Mouse (Mus musculus) hindbrain, postnatal 0 days (tissue): ENCODE measurements at regions not wholly inside any gene's neighbourhood (a gene's known extent, or its start where the extent isn't known, plus 50 kb on each side); places are given as distances from the start of the nearest gene placed in this dataset.

ENCODE experiments used
- ATAC-seq: fragments of 200-750 bp; cut with Nextera tagmentation; 2 replicates; pipeline ENCODE4 v1.8.0; 2017; ENCODE audit warnings: mild to moderate bottlenecking, moderate TSS enrichment, moderate library complexity
- DNase-seq: peaks from one replicate; pipeline ENCODE4 v3.0.0-alpha.2; 2015; ENCODE audit warnings: low spot score
- H3K27ac ChIP-seq: fragments of 300-500 bp; sonication (generic); 2 replicates; pipeline ENCODE4 v1.5.1; 2014; ENCODE audit warnings: mild to moderate bottlenecking
- H3K27me3 ChIP-seq: fragments of 300-500 bp; sonication (generic); 2 replicates; pipeline ENCODE4 v1.6.1; 2014; ENCODE audit warnings: low read length, mixed read lengths; ENCODE audit not compliant: insufficient read depth
- H3K36me3 ChIP-seq: fragments of 300-500 bp; sonication (generic); 2 replicates; pipeline ENCODE4 v1.6.1; 2014; ENCODE audit warnings: low read length, mixed read lengths; ENCODE audit not compliant: insufficient read depth
- H3K4me1 ChIP-seq: fragments of 300-500 bp; sonication (generic); 2 replicates; pipeline ENCODE4 v1.6.1; 2014; ENCODE audit warnings: antibody characterized with exemption, low read length, mixed read lengths; ENCODE audit not compliant: insufficient read depth
- H3K4me2 ChIP-seq: fragments of 300-500 bp; sonication (generic); 2 replicates; pipeline ENCODE4 v1.6.1; 2014; ENCODE audit warnings: low read depth, mild to moderate bottlenecking, low read length, moderate library complexity, mixed read lengths
- H3K4me3 ChIP-seq: fragments of 300-500 bp; sonication (generic); 2 replicates; pipeline ENCODE4 v1.5.1; 2014; ENCODE audit warnings: low read length
- H3K9ac ChIP-seq: fragments of 300-500 bp; sonication (generic); replicated peaks from 2 replicates; pipeline ENCODE4 v1.6.1; 2014; ENCODE audit warnings: mild to moderate bottlenecking, low read length, moderate library complexity, mixed read lengths
- H3K9me3 ChIP-seq: fragments of 300-500 bp; sonication (generic); 2 replicates; pipeline ENCODE4 v1.6.1; 2016; ENCODE audit warnings: low read length, mixed read lengths
- CTCF ChIP-seq: IDR thresholded peaks from 2 replicates; pipeline ENCODE4 v1.5.1; 2016; ENCODE audit warnings: antibody characterized with exemption, control low read depth, low read depth
- WGBS: fragments of 180-500 bp; shearing (Covaris S2); extraction: QIAGEN DNeasy Blood & Tissue Kit; methylation state at CpG from one replicate; pipeline ENCODE4 v1.1.7; 2014; 5-methylcytosine and 5-hydroxymethylcytosine counted together

- Histone ChIP-seq H3K9me3 (no peaks in the 10 kb centered on the region), H3K4me1 (no peaks in the 10 kb centered on the region), H3K27ac (no peak overlapping the region), H3K4me3 (no peak overlapping the region), H3K9ac (no peak overlapping the region), H3K27me3 (no peaks in the 10 kb centered on the region), H3K36me3 (no peaks in the 10 kb centered on the region), H3K4me2 (no peak overlapping the region)
- DNase-seq (peak; percentile 36), ATAC-seq (0 out of 2 replicates have a peak, but pooled peaks have one; percentile 7)
- WGBS = 10% methylated on average over 4 of the region's 4 CpGs
- no peak for TF ChIP-seq CTCF
These were observed 360.7 kb downstream of the Bckdhb start for GRCm38 (mm10) chr9:84285604-84286003.

- Histone ChIP-seq H3K4me1 (no peaks in the 10 kb centered on the region), H3K27ac (no peak overlapping the region), H3K36me3 (no peaks in the 10 kb centered on the region), H3K4me3 (no peak overlapping the region), H3K9ac (no peak overlapping the region), H3K4me2 (no peak overlapping the region), H3K9me3 (no peaks in the 10 kb centered on the region), H3K27me3 (no peaks in the 10 kb centered on the region)
- no peak for DNase-seq
- 0 out of 2 replicates have a peak, but pooled peaks have one; percentile 24 for ATAC-seq
- WGBS = 24% methylated on average over 1 of the region's 1 CpGs
- no peak for TF ChIP-seq CTCF
These were observed 370.9 kb downstream of the Bckdhb start for GRCm38 (mm10) chr9:84295891-84296290.

- H3K4me3 ChIP-seq = no peak overlapping the region
- H3K9me3 ChIP-seq = no peaks in the 10 kb centered on the region
- ATAC-seq (no peak), DNase-seq (no peak)
- H3K36me3 ChIP-seq = no peaks in the 10 kb centered on the region
- no peak overlapping the region for H3K9ac ChIP-seq
- H3K4me1 ChIP-seq = no peaks in the 10 kb centered on the region
- 84% methylated on average over 3 of the region's 3 CpGs for WGBS
- H3K4me2 ChIP-seq = no peak overlapping the region
- no peaks in the 10 kb centered on the region for H3K27me3 ChIP-seq
- no peak for TF ChIP-seq CTCF
- no peak overlapping the region for H3K27ac ChIP-seq
These were observed 371.5 kb downstream of the Bckdhb start for GRCm38 (mm10) chr9:84296456-84296855.

GRCm38 (mm10) chr9:84304398-84304797 is 379.5 kb downstream of the Bckdhb start:
- H3K9me3 ChIP-seq = no peaks in the 10 kb centered on the region
- no peak overlapping the region for H3K9ac ChIP-seq
- ATAC-seq (no peak), DNase-seq (no peak)
- no peaks in the 10 kb centered on the region for H3K4me1 ChIP-seq
- no peak overlapping the region for H3K4me2 ChIP-seq
- no peak overlapping the region for H3K27ac ChIP-seq
- no peak overlapping the region for H3K4me3 ChIP-seq
- no peaks in the 10 kb centered on the region for H3K27me3 ChIP-seq
- peak; percentile 28; the same call in 1 of the 2 replicates for TF ChIP-seq CTCF
- WGBS = 95% methylated on average over 2 of the region's 2 CpGs
- H3K36me3 ChIP-seq = no peaks in the 10 kb centered on the region

- H3K9ac ChIP-seq = no peak overlapping the region
- ATAC-seq (no peak), DNase-seq (peak; percentile 33)
- no peak overlapping the region for H3K27ac ChIP-seq
- no peak overlapping the region for H3K4me3 ChIP-seq
- no peaks in the 10 kb centered on the region for H3K36me3 ChIP-seq
- 52% methylated on average over 2 of the region's 2 CpGs for WGBS
- no peak overlapping the region for H3K4me2 ChIP-seq
- no peaks in the 10 kb centered on the region for H3K9me3 ChIP-seq
- TF ChIP-seq CTCF = no peak
- no peaks in the 10 kb centered on the region for H3K27me3 ChIP-seq
- no peaks in the 10 kb centered on the region for H3K4me1 ChIP-seq
These were observed 393.9 kb downstream of the Bckdhb start for GRCm38 (mm10) chr9:84318811-84319210.

- 31% methylated on average over 2 of the region's 2 CpGs for WGBS
- Histone ChIP-seq H3K9ac (no peak overlapping the region), H3K4me3 (no peak overlapping the region), H3K9me3 (no peaks in the 10 kb centered on the region), H3K27me3 (no peaks in the 10 kb centered on the region), H3K27ac (no peak overlapping the region), H3K4me1 (no peaks in the 10 kb centered on the region), H3K4me2 (no peak overlapping the region), H3K36me3 (no peaks in the 10 kb centered on the region)
- TF ChIP-seq CTCF = no peak
- no peak for ATAC-seq
- DNase-seq = no peak
These were observed 394.4 kb downstream of the Bckdhb start for GRCm38 (mm10) chr9:84319338-84319737.

GRCm38 (mm10) chr9:84323145-84323544 is 398.2 kb downstream of the Bckdhb start:
- 32% methylated on average over 2 of the region's 2 CpGs for WGBS
- no peaks in the 10 kb centered on the region for H3K9me3 ChIP-seq
- peak; percentile 24 for DNase-seq
- H3K9ac ChIP-seq = no peak overlapping the region
- no peak for TF ChIP-seq CTCF
- no peaks in the 10 kb centered on the region for H3K27me3 ChIP-seq
- no peaks in the 10 kb centered on the region for H3K36me3 ChIP-seq
- no peak overlapping the region for H3K4me3 ChIP-seq
- H3K4me2 ChIP-seq = no peak overlapping the region
- H3K4me1 ChIP-seq = no peaks in the 10 kb centered on the region
- ATAC-seq = no peak
- H3K27ac ChIP-seq = no peak overlapping the region
